In genomic region chr8:106378501-106379048, GRCm38 (mm10) we compare ENCODE assay signal across 9 mouse cellular contexts. TPM values are rescaled to one million over a fixed set of nuclear protein-coding genes. Genes with fewer than 3 reads are reported as not detected.
DNase-seq lines count a peak whose midpoint lies in the region; ATAC-seq lines count a peak whose summit lies in the region.
"Had no signal": no experiment of that assay in that cellular context is flagged by ENCODE, and none has a peak within 500 bp of the region (broad histone marks: within the 10 kb centered on the region; RNA-seq: fewer than 3 reads in every experiment).

No protein-coding gene starts in this region.

- DNase-seq in adrenal gland, adult 2 months: peak; percentile 78
- no peak for DNase-seq in adrenal gland, postnatal 10 days
- peak; percentile 11 for DNase-seq in urinary bladder, postnatal 25 days (ENCODE audit: low spot score)
- no peak for DNase-seq in urinary bladder, adult 2 months (ENCODE audit: low spot score)
- DNase-seq in yolk sac, embryonic 10.5 days (ENCODE audit: low spot score): peak; percentile 39
- DNase-seq in testis, postnatal 14 days (ENCODE audit: low spot score): no peak
- no peak for DNase-seq in kidney, adult 18-20 months
- DNase-seq: layer of hippocampus, adult 9-11 months had no signal

- ATAC-seq in hematopoietic stem cell, adult 5-6 weeks (replicated peaks in 1 of 2; ENCODE audit: insufficient read depth in 1 of 2, low FRiP score in 2 of 2, low TSS enrichment in 1 of 2, low read depth in 1 of 2, poor library complexity in 2 of 2, severe bottlenecking in 2 of 2): peak; percentile 32 to 42; a peak in 3 of 4 replicates

RNA-seq across cellular contexts. Expression of gene Zfp90, which starts 36.6 kb away (rescaled TPM):
- total RNA-seq in adrenal gland, adult 2 months (2021): 1 to 10 TPM; 3.1 to 6.8 TPM
- 0.68 and 1.2 TPM in 2 replicates for polyA plus RNA-seq in adrenal gland, adult 2 months (2012; rRNA removed)
- 1 to 10 TPM; 5.9 to 9.1 TPM for total RNA-seq in adrenal gland, postnatal 10 days (2021)
- 9.3 and 9.5 TPM in 2 replicates for polyA plus RNA-seq in urinary bladder, adult 2 months (2012; rRNA removed)
- total RNA-seq in hematopoietic stem cell, adult 5-6 weeks (2017): 16.1 and 18.6 TPM in 2 replicates

RNA-seq across cellular contexts. Expression of gene Smpd3, which starts 40.8 kb away (rescaled TPM):
- 10 to 100 TPM in 1 of 2 experiments, 1 to 10 TPM in 1; 6.4 to 13.7 TPM for total RNA-seq in adrenal gland, adult 2 months (2021)
- 5.4 and 5.8 TPM in 2 replicates for polyA plus RNA-seq in adrenal gland, adult 2 months (2012; rRNA removed)
- 10 to 100 TPM in 1 of 2 experiments, 1 to 10 TPM in 1; 9.9 to 12.6 TPM for total RNA-seq in adrenal gland, postnatal 10 days (2021)
- polyA plus RNA-seq in urinary bladder, adult 2 months (2012; rRNA removed): 1.1 and 1.2 TPM in 2 replicates
- total RNA-seq in hematopoietic stem cell, adult 5-6 weeks (2017): 0.25 and 0.31 TPM in 2 replicates

Comparison
In these comparisons a context has a peak if more than half of its experiments do, and no peak if none do; other contexts are left out.
1. DNase-seq: peak in adrenal gland, adult 2 months (single experiment), urinary bladder, postnatal 25 days (single experiment) and yolk sac, embryonic 10.5 days (single experiment); none in adrenal gland, postnatal 10 days (single experiment), urinary bladder, adult 2 months (single experiment), testis, postnatal 14 days (single experiment) and kidney, adult 18-20 months (single experiment).